In genomic region chr6:97496002-97496401, GRCm38 (mm10) we compare ENCODE assay signal across 35 mouse cellular contexts.
"Had no signal": no experiment of that assay in that cellular context is flagged by ENCODE, and none has a peak within 500 bp of the region (broad histone marks: within the 10 kb centered on the region; RNA-seq: fewer than 3 reads in every experiment).

No protein-coding gene starts in this region.

- H3K9me3 ChIP-seq: heart, embryonic 12.5 days; heart, embryonic 13.5 days; heart, embryonic 15.5 days; hindbrain, embryonic 10.5 days; hindbrain, embryonic 12.5 days; hindbrain, embryonic 13.5 days; hindbrain, embryonic 15.5 days; intestine, embryonic 15.5 days; kidney, embryonic 15.5 days had no signal

- ATAC-seq: hindbrain, embryonic 16.5 days; hindbrain, postnatal 0 days; inflammation-experienced regulatory T-cells, adult 6 months; intestine, embryonic 15.5 days; intestine, embryonic 16.5 days; intestine, postnatal 0 days had no signal

- H3K9ac ChIP-seq: heart, embryonic 12.5 days; heart, embryonic 13.5 days; heart, embryonic 15.5 days; hindbrain, embryonic 12.5 days; hindbrain, embryonic 13.5 days; hindbrain, embryonic 14.5 days; hindbrain, embryonic 15.5 days; intestine, embryonic 15.5 days; kidney, embryonic 15.5 days had no signal

- H3K27ac ChIP-seq: heart, embryonic 13.5 days; heart, embryonic 15.5 days; hindbrain, embryonic 10.5 days; hindbrain, embryonic 12.5 days; hindbrain, embryonic 13.5 days; hindbrain, embryonic 14.5 days; hindbrain, embryonic 15.5 days; hindbrain, postnatal 0 days; intestine, embryonic 15.5 days; kidney, embryonic 15.5 days; kidney, postnatal 0 days; layer of hippocampus, adult 2 months; left cerebral cortex, adult 2 months had no signal

- H3K36me3 ChIP-seq: heart, embryonic 12.5 days; heart, embryonic 13.5 days; heart, embryonic 15.5 days; hindbrain, embryonic 13.5 days; hindbrain, embryonic 15.5 days; intestine, embryonic 15.5 days; kidney, embryonic 15.5 days had no signal

- H3K27me3 ChIP-seq: heart, embryonic 12.5 days; heart, embryonic 13.5 days; heart, embryonic 15.5 days; hindbrain, embryonic 12.5 days; hindbrain, embryonic 13.5 days; hindbrain, embryonic 15.5 days; intestine, embryonic 15.5 days; kidney, embryonic 15.5 days had no signal

- H3K4me2 ChIP-seq: heart, embryonic 11.5 days; heart, embryonic 12.5 days; heart, embryonic 13.5 days; heart, embryonic 15.5 days; hindbrain, embryonic 12.5 days; hindbrain, embryonic 13.5 days; hindbrain, embryonic 14.5 days; hindbrain, embryonic 15.5 days; intestine, embryonic 15.5 days; kidney, embryonic 15.5 days had no signal

- H3K4me1 ChIP-seq: heart, embryonic 15.5 days; hindbrain, embryonic 12.5 days; hindbrain, embryonic 13.5 days; hindbrain, embryonic 15.5 days; intestine, embryonic 15.5 days; kidney, embryonic 15.5 days had no signal

- H3K4me3 ChIP-seq: heart, embryonic 12.5 days; heart, embryonic 13.5 days; heart, embryonic 15.5 days; hindbrain, embryonic 10.5 days; hindbrain, embryonic 12.5 days; hindbrain, embryonic 13.5 days; hindbrain, embryonic 15.5 days; intestine, embryonic 15.5 days; kidney, embryonic 15.5 days; layer of hippocampus, adult 2 months; left cerebral cortex, adult 2 months had no signal

- DNase-seq: heart, postnatal 10 days; heart, postnatal 14 days; heart, postnatal 36 days; heart, postnatal 4 days; kidney, adult 11 months; kidney, adult 18-20 months; kidney, adult 2 months; kidney, adult 8-10 months; kidney, adult 9 months; kidney, postnatal 10 days; kidney, postnatal 14 days; kidney, postnatal 25 days; kidney, postnatal 36 days; kidney, postnatal 4 days; layer of hippocampus, adult 9-11 months; layer of hippocampus, postnatal 36 days had no signal
